Mouse (Mus musculus) liver (tissue): ENCODE results near the gene Sdhaf2.
"Not testable (repeated sequence)": the region's sequence is repeated elsewhere in the genome, so short reads cannot be mapped to it uniquely, and the experiment has no call there.

Source experiments
- DNase-seq: peaks from one replicate; pipeline ENCODE4 v3.0.0-alpha.2; 2020; ENCODE audit warnings: mixed read lengths

Sdhaf2 gene

GRCm38 (mm10) chr19:10525910-10526309 is at the start of gene Sdhaf2:
Gene Sdhaf2, minus strand, starts transcription at chr19:10526142.
- DNase-seq, result peak; percentile 27

- DNase-seq, result no peak
Measured at GRCm38 (mm10) chr19:10569627-10570026, 43.7 kb upstream of the Sdhaf2 start.

GRCm38 (mm10) chr19:10565217-10565616 is 39.3 kb upstream of the Sdhaf2 start:
- DNase-seq, result no peak

GRCm38 (mm10) chr19:10564278-10564677 is 38.3 kb upstream of the Sdhaf2 start:
- no peak for DNase-seq

GRCm38 (mm10) chr19:10562351-10562750 is 36.4 kb upstream of the Sdhaf2 start:
- DNase-seq, result no peak

- no peak for DNase-seq
Measured at GRCm38 (mm10) chr19:10561558-10562314, 35.8 kb upstream of the Sdhaf2 start.

GRCm38 (mm10) chr19:10560108-10560507 is 34.2 kb upstream of the Sdhaf2 start:
- DNase-seq, result no peak

- not testable (repeated sequence) for DNase-seq
Measured at GRCm38 (mm10) chr19:10557837-10558375, 32.0 kb upstream of the Sdhaf2 start.

GRCm38 (mm10) chr19:10557430-10557829 is 31.5 kb upstream of the Sdhaf2 start:
- DNase-seq, result no peak

GRCm38 (mm10) chr19:10557001-10557400 is 31.1 kb upstream of the Sdhaf2 start:
- DNase-seq, result no peak

- DNase-seq, result peak; percentile 88
Measured at GRCm38 (mm10) chr19:10555624-10556510, 29.9 kb upstream of the Sdhaf2 start, which contains the start of gene Tmem216. Gene Tmem216, minus strand, starts transcription at chr19:10556238.

GRCm38 (mm10) chr19:10539454-10539853 is 13.5 kb upstream of the Sdhaf2 start:
- DNase-seq, result peak; percentile 48

- no peak for DNase-seq
Measured at GRCm38 (mm10) chr19:10530082-10530481, 4.1 kb upstream of the Sdhaf2 start.

GRCm38 (mm10) chr19:10525106-10525901 is 638 bp downstream of the Sdhaf2 start, which contains the start of gene Cpsf7:
Gene Cpsf7, plus strand, starts transcription at chr19:10525266.
- peak; percentile 95 for DNase-seq

GRCm38 (mm10) chr19:10524784-10525105 is 1.2 kb downstream of the Sdhaf2 start:
- DNase-seq, result no peak

- no peak for DNase-seq
Measured at GRCm38 (mm10) chr19:10523483-10524080, 2.4 kb downstream of the Sdhaf2 start.

- no peak for DNase-seq
Measured at GRCm38 (mm10) chr19:10521926-10522325, 4.0 kb downstream of the Sdhaf2 start.

- no peak for DNase-seq
Measured at GRCm38 (mm10) chr19:10520355-10520754, 5.6 kb downstream of the Sdhaf2 start.

GRCm38 (mm10) chr19:10510759-10511330 is 15.1 kb downstream of the Sdhaf2 start:
- DNase-seq, result no peak

GRCm38 (mm10) chr19:10502571-10502970 is 23.4 kb downstream of the Sdhaf2 start:
- peak; percentile 44 for DNase-seq

GRCm38 (mm10) chr19:10500581-10500980 is 25.4 kb downstream of the Sdhaf2 start:
- no peak for DNase-seq
